Mouse (Mus musculus): Measurements from ENCODE around the gene Med13l. TPM values are rescaled to one million over a fixed set of nuclear protein-coding genes. Genes with fewer than 3 reads are reported as not detected.

Med13l gene
- polyA plus RNA-seq, 1 experiment from 2014 or later: 11.5 TPM

DNA sequence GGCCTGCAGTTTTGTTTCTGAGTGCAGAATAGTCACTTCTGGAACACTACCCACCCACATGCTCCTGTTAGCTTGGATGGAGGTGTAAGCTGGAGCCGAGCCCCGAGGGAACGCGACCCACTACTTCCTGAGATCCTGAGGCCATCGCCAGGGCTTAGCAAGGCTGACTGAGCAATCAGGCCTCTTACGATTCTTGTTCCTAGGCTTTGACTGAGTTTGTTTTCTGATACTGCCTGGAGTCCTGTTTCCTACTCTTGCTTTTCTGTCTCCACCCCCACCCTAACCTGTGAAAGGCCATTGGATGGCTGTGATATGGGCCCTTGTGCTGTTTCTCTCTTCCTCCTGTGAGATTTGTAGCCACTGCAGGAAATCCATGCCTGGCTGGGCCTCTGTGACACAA lies 3.1 kb downstream of the Med13l start:
- no peaks in the 10 kb centered on the region for H3K36me3 ChIP-seq (ENCODE audit: control insufficient read depth, insufficient read depth, low read length)
- H3K4me3 ChIP-seq (ENCODE audit: low read length): no peak overlapping the region
- H3K27me3 ChIP-seq (replicated peaks; ENCODE audit: control insufficient read depth, insufficient read depth, low read length): no peaks in the 10 kb centered on the region
- ATAC-seq: no peak
- no peak overlapping the region for H3K9ac ChIP-seq (ENCODE audit: low read depth, low read length)
- H3K4me2 ChIP-seq (ENCODE audit: low read length): peak overlapping the region; percentile 29; the same call in 1 of the 2 replicates
- H3K27ac ChIP-seq (ENCODE audit: low read depth, low read length): no peak overlapping the region
- peaks cover 47% of the 10 kb centered on the region for H3K4me1 ChIP-seq (ENCODE audit: control insufficient read depth, insufficient read depth, low read depth, low read length)
- 39% methylated on average over 6 of the region's 6 CpGs for WGBS
- H3K9me3 ChIP-seq (ENCODE audit: control insufficient read depth, low read length): no peaks in the 10 kb centered on the region

DNA sequence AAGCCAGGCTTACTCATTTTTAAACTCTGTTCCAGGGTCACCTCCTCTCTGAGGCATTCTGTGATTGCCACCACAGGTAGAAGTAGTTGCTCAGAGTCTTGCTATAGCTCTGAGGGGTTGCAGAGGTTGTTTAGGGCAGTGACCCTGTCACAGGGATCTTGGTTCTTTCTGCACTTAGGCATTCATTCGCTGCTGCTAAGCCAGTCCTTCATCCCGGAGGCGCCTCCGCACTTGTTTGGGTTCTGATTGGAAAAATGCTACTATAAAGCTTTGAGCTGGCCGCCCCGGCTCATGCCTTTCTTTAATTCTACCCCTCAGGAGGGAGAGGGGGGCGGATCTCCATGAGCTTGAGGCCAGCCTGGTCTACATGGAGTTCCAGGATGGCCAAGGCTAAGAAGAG lies 6.9 kb downstream of the Med13l start:
- no peaks in the 10 kb centered on the region for H3K27me3 ChIP-seq (replicated peaks; ENCODE audit: control insufficient read depth, insufficient read depth, low read length)
- 25% methylated on average over 7 of the region's 7 CpGs for WGBS
- peaks cover 62% of the 10 kb centered on the region for H3K4me1 ChIP-seq (ENCODE audit: control insufficient read depth, insufficient read depth, low read depth, low read length)
- H3K36me3 ChIP-seq (ENCODE audit: control insufficient read depth, insufficient read depth, low read length): no peaks in the 10 kb centered on the region
- H3K9me3 ChIP-seq (ENCODE audit: control insufficient read depth, low read length): no peaks in the 10 kb centered on the region
- no peak for ATAC-seq
- H3K9ac ChIP-seq (ENCODE audit: low read depth, low read length): no peak overlapping the region
- H3K4me3 ChIP-seq (ENCODE audit: low read length): no peak overlapping the region
- no peak overlapping the region for H3K4me2 ChIP-seq (ENCODE audit: low read length)
- H3K27ac ChIP-seq (ENCODE audit: low read depth, low read length): no peak overlapping the region

GRCm38 (mm10) chr5:118569017-118569416 lies 8.5 kb downstream of the Med13l start:
- H3K4me2 ChIP-seq (ENCODE audit: low read length): no peak overlapping the region
- no peaks in the 10 kb centered on the region for H3K27me3 ChIP-seq (replicated peaks; ENCODE audit: control insufficient read depth, insufficient read depth, low read length)
- no peak overlapping the region for H3K9ac ChIP-seq (ENCODE audit: low read depth, low read length)
- no peaks in the 10 kb centered on the region for H3K36me3 ChIP-seq (ENCODE audit: control insufficient read depth, insufficient read depth, low read length)
- ATAC-seq: no peak
- no peak overlapping the region for H3K27ac ChIP-seq (ENCODE audit: low read depth, low read length)
- H3K4me1 ChIP-seq (ENCODE audit: control insufficient read depth, insufficient read depth, low read depth, low read length): peaks cover 48% of the 10 kb centered on the region
- no peaks in the 10 kb centered on the region for H3K9me3 ChIP-seq (ENCODE audit: control insufficient read depth, low read length)
- WGBS: 46% methylated on average over 3 of the region's 3 CpGs
- H3K4me3 ChIP-seq (ENCODE audit: low read length): no peak overlapping the region

GRCm38 (mm10) chr5:118569606-118570580 lies 9.4 kb downstream of the Med13l start:
- Histone ChIP-seq H3K4me3 (ENCODE audit: low read length) (no peak overlapping the region), H3K9me3 (ENCODE audit: control insufficient read depth, low read length) (no peaks in the 10 kb centered on the region), H3K36me3 (ENCODE audit: control insufficient read depth, insufficient read depth, low read length) (no peaks in the 10 kb centered on the region), H3K9ac (ENCODE audit: low read depth, low read length) (no peak overlapping the region), H3K27me3 (replicated peaks; ENCODE audit: control insufficient read depth, insufficient read depth, low read length) (no peaks in the 10 kb centered on the region), H3K27ac (ENCODE audit: low read depth, low read length) (no peak overlapping the region), H3K4me1 (ENCODE audit: control insufficient read depth, insufficient read depth, low read depth, low read length) (peaks cover 50% of the 10 kb centered on the region), H3K4me2 (ENCODE audit: low read length) (no peak overlapping the region)
- WGBS: 44% methylated on average over 20 of the region's 20 CpGs
- no peak for ATAC-seq

DNA sequence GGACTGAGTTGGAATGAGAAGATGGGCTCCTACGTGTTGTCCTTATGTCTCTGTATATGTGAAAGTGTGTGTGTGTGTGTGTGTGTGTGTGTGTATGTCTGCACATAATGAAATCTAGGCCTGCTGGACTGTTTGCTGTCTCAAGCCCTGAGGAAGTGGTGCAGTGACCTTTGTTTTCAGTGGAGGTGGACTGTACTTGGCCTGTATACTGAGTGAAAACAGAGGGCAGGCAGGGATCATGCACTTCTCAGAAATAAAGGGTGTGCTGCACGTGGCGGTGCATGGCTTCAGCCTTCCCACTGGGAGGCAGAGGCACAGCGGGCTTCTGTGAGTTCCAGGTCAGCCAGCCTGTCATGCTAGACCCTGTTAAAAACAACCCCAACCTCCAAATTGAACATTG lies 11.0 kb downstream of the Med13l start:
- Histone ChIP-seq H3K27me3 (replicated peaks; ENCODE audit: control insufficient read depth, insufficient read depth, low read length) (no peaks in the 10 kb centered on the region), H3K4me1 (ENCODE audit: control insufficient read depth, insufficient read depth, low read depth, low read length) (peaks cover 55% of the 10 kb centered on the region), H3K4me2 (ENCODE audit: low read length) (no peak overlapping the region), H3K9me3 (ENCODE audit: control insufficient read depth, low read length) (no peaks in the 10 kb centered on the region), H3K4me3 (ENCODE audit: low read length) (no peak overlapping the region), H3K36me3 (ENCODE audit: control insufficient read depth, insufficient read depth, low read length) (no peaks in the 10 kb centered on the region), H3K27ac (ENCODE audit: low read depth, low read length) (no peak overlapping the region), H3K9ac (ENCODE audit: low read depth, low read length) (no peak overlapping the region)
- WGBS: 48% methylated on average over 4 of the region's 4 CpGs
- no peak for ATAC-seq

- no peaks in the 10 kb centered on the region for H3K9me3 ChIP-seq (ENCODE audit: control insufficient read depth, low read length)
- H3K4me1 ChIP-seq (ENCODE audit: control insufficient read depth, insufficient read depth, low read depth, low read length): peaks cover 44% of the 10 kb centered on the region
- no peak overlapping the region for H3K27ac ChIP-seq (ENCODE audit: low read depth, low read length)
- 53% methylated on average over 3 of the region's 3 CpGs for WGBS
- no peaks in the 10 kb centered on the region for H3K36me3 ChIP-seq (ENCODE audit: control insufficient read depth, insufficient read depth, low read length)
- ATAC-seq: no peak
- no peak overlapping the region for H3K4me3 ChIP-seq (ENCODE audit: low read length)
- H3K9ac ChIP-seq (ENCODE audit: low read depth, low read length): no peak overlapping the region
- no peak overlapping the region for H3K4me2 ChIP-seq (ENCODE audit: low read length)
- no peaks in the 10 kb centered on the region for H3K27me3 ChIP-seq (replicated peaks; ENCODE audit: control insufficient read depth, insufficient read depth, low read length)
Observed at GRCm38 (mm10) chr5:118574236-118574635, 13.8 kb downstream of the Med13l start.

DNA sequence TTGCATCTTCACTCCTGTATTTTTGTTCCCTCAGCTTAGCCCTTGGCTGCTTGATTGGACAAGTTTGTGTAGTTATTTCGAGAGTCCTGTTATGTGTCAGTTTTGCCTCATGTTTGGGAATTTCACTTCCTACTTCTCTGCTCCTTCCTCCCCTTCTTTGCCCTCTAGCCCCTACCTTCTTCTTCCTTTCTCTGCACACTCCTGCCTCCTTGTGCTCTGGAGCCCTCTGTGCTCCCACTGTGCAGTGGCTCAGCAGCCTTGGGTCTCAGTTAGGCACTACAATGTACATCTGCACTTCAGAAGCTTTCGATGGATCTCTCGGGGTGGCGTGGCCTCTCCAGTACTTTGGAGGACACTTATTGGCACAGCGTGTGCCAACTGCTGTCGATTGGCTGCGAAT lies 14.5 kb downstream of the Med13l start:
- Histone ChIP-seq H3K27ac (ENCODE audit: low read depth, low read length) (no peak overlapping the region), H3K9me3 (ENCODE audit: control insufficient read depth, low read length) (no peaks in the 10 kb centered on the region), H3K9ac (ENCODE audit: low read depth, low read length) (no peak overlapping the region), H3K27me3 (replicated peaks; ENCODE audit: control insufficient read depth, insufficient read depth, low read length) (no peaks in the 10 kb centered on the region), H3K36me3 (ENCODE audit: control insufficient read depth, insufficient read depth, low read length) (no peaks in the 10 kb centered on the region), H3K4me2 (ENCODE audit: low read length) (no peak overlapping the region), H3K4me3 (ENCODE audit: low read length) (no peak overlapping the region), H3K4me1 (ENCODE audit: control insufficient read depth, insufficient read depth, low read depth, low read length) (peaks cover 36% of the 10 kb centered on the region)
- no peak for ATAC-seq
- WGBS: 53% methylated on average over 7 of the region's 7 CpGs

DNA sequence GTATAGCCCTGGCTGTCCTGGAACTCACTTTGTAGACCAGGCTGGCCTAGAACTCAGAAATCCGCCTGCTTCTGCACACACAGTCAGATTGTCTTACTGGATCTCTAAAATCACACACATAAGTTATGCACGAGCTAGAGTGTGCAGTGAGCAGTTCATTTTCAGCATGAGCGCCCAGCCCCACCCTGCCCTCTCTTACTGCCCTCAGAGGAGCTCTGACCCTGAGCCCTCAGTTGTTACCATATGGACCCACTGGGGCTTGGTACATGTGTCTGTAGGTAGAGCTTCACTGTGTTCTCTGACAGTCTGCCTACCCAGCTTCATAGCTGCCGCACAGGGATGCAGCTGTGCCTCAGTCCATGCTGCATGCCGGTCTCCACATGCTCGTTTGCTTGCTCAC lies 15.4 kb downstream of the Med13l start:
- no peak for ATAC-seq

DNA sequence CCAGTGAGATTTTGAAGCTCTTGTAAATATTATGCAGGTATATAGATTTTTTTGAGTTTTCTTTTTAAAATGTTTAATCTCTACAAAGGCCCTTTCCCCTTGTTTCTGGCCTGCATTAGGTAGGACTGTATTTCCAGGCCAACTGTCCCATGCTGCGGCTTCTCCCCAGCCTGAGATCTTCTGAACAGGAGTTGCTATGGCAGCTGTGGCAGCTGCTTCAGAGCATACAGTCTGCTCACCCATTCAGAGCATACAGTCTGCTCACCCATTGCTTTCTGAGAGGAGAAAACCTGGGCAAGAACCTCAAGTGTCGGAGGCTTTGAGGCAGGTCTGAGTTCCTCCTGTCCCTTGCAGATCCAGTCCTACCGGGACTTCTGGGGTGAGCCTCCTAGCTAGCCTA lies 16.3 kb downstream of the Med13l start:
- Histone ChIP-seq H3K27me3 (replicated peaks; ENCODE audit: control insufficient read depth, insufficient read depth, low read length) (no peaks in the 10 kb centered on the region), H3K4me1 (ENCODE audit: control insufficient read depth, insufficient read depth, low read depth, low read length) (peaks cover 24% of the 10 kb centered on the region), H3K36me3 (ENCODE audit: control insufficient read depth, insufficient read depth, low read length) (no peaks in the 10 kb centered on the region), H3K9me3 (ENCODE audit: control insufficient read depth, low read length) (no peaks in the 10 kb centered on the region), H3K4me3 (ENCODE audit: low read length) (no peak overlapping the region), H3K27ac (ENCODE audit: low read depth, low read length) (peak overlapping the region; percentile 32; the same call in 1 of the 2 replicates), H3K9ac (ENCODE audit: low read depth, low read length) (no peak overlapping the region), H3K4me2 (ENCODE audit: low read length) (no peak overlapping the region)
- ATAC-seq: 0 out of 2 replicates have a peak, but pooled peaks have one; percentile 58
- WGBS: 24% methylated on average over 3 of the region's 3 CpGs

More for the DNA sequence above, 15.4 kb downstream of the Med13l start:
- H3K4me1 ChIP-seq (ENCODE audit: control insufficient read depth, insufficient read depth, low read depth, low read length): peaks cover 30% of the 10 kb centered on the region
- no peak overlapping the region for H3K27ac ChIP-seq (ENCODE audit: low read depth, low read length)
- no peak overlapping the region for H3K4me2 ChIP-seq (ENCODE audit: low read length)
- H3K9ac ChIP-seq (ENCODE audit: low read depth, low read length): no peak overlapping the region; the same call in 1 of the 2 replicates
- 43% methylated on average over 6 of the region's 6 CpGs for WGBS
- no peaks in the 10 kb centered on the region for H3K36me3 ChIP-seq (ENCODE audit: control insufficient read depth, insufficient read depth, low read length)
- H3K9me3 ChIP-seq (ENCODE audit: control insufficient read depth, low read length): no peaks in the 10 kb centered on the region
- no peak overlapping the region for H3K4me3 ChIP-seq (ENCODE audit: low read length)
- H3K27me3 ChIP-seq (replicated peaks; ENCODE audit: control insufficient read depth, insufficient read depth, low read length): no peaks in the 10 kb centered on the region

Measured in hindbrain, embryonic 16.5 days (tissue).